Mouse (Mus musculus) embryonic facial prominence, embryonic 15.5 days (tissue): Measurements from ENCODE around the gene Prm3. TPM values are rescaled to one million over a fixed set of nuclear protein-coding genes. Genes with fewer than 3 reads are reported as not detected.
A peak's percentile ranks its signal among the peaks of the same experiment; 100 is the strongest.

ENCODE experiments used
- ATAC-seq: fragments of 200-750 bp; cut with Nextera tagmentation; 2 replicates; pipeline ENCODE4 v1.8.0; 2017; ENCODE audit warnings: low read depth, moderate TSS enrichment; ENCODE audit not compliant: insufficient number of reproducible peaks, low FRiP score, low TSS enrichment
- H3K27ac ChIP-seq: fragments of 300-500 bp; sonication (generic); replicated peaks from 2 replicates; pipeline ENCODE4 v1.5.1; 2015; ENCODE audit warnings: mild to moderate bottlenecking, inconsistent platforms
- H3K27me3 ChIP-seq: fragments of 300-500 bp; sonication (generic); 2 replicates; pipeline ENCODE4 v1.6.1; 2015; ENCODE audit warnings: inconsistent platforms
- H3K36me3 ChIP-seq: fragments of 300-500 bp; sonication (generic); 2 replicates; pipeline ENCODE4 v1.6.1; 2015; ENCODE audit warnings: mild to moderate bottlenecking, inconsistent platforms
- H3K4me1 ChIP-seq: fragments of 300-500 bp; sonication (generic); 2 replicates; pipeline ENCODE4 v1.6.1; 2015; ENCODE audit warnings: inconsistent platforms
- H3K4me2 ChIP-seq: fragments of 300-500 bp; sonication (generic); replicated peaks from 2 replicates; pipeline ENCODE4 v1.6.1; 2015; ENCODE audit warnings: mild to moderate bottlenecking, inconsistent platforms
- H3K4me3 ChIP-seq: fragments of 300-500 bp; sonication (generic); replicated peaks from 2 replicates; pipeline ENCODE4 v1.5.1; 2015; ENCODE audit warnings: mild to moderate bottlenecking, inconsistent platforms
- H3K9ac ChIP-seq: fragments of 300-500 bp; sonication (generic); 2 replicates; pipeline ENCODE4 v1.6.1; 2015; ENCODE audit warnings: inconsistent platforms
- H3K9me3 ChIP-seq: fragments of 300-500 bp; sonication (generic); replicated peaks from 2 replicates; pipeline ENCODE4 v1.6.1; 2016; ENCODE audit warnings: inconsistent platforms
- WGBS: fragments of 180-500 bp; shearing (Covaris S2); methylation state at CpG from one replicate; pipeline ENCODE4 v1.1.7; 2015; 5-methylcytosine and 5-hydroxymethylcytosine counted together
- polyA plus RNA-seq: library from polyadenylated mRNA; unstranded; fragments of >200 nt; fragmentation: Nextera tagmentation; extraction: Ambion mirVana; gene quantifications from 2 replicates; pipeline ENCODE4 v1.2.1, GENCODE M21; 2015

The Prm3 gene
- polyA plus RNA-seq, 1 experiment from 2014 or later: not detected

DNA sequence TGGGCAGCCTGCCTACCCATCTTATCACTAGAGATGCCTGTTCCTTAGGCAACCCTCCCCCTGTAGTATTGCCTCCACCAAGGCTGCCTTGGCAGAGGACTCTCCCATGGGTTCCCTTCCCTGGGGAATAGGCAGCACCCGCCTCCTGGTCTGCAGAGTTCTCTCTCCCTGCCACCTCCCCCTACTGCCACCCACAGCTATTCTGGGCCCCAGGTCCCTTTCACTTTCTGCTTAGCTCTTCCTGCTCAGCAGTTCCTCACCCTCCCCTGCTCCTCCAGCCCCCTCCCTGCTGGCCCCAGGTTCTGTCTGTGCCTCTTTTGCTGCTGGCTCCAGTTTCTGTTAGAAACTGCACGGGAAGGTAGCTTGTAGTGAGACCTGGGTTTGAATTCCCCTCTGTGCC lies 21.1 kb downstream of the Prm3 start:
- ATAC-seq: no peak
- no peak overlapping the region for H3K4me2 ChIP-seq
- no peak overlapping the region for H3K4me3 ChIP-seq
- WGBS: 37% methylated on average over 2 of the region's 2 CpGs
- H3K36me3 ChIP-seq: no peaks in the 10 kb centered on the region
- H3K27me3 ChIP-seq: no peaks in the 10 kb centered on the region
- H3K27ac ChIP-seq: no peak overlapping the region
- no peaks in the 10 kb centered on the region for H3K9me3 ChIP-seq
- H3K4me1 ChIP-seq: peaks cover 13% of the 10 kb centered on the region; the same call in 1 of the 2 replicates
- H3K9ac ChIP-seq: no peak overlapping the region

DNA sequence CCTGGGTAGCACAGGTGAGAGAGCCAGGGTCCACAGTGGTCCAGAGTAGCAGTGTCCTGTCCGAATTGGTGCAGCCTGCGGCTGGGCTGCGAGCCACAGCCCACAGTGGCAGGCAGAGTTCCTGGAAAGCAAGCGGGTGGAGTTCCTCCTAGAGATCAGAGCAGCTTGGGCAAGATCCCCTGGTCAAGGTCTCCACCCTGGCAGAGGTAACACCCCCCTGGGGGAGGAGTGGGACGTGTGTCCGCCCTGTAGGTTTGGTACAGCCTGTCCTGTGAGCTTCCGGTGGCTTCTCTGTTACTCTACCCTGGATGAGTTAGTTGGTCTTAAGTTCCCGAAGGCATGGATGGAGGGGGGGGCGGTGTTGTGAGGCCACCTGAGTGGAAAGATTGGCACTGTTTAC lies 21.9 kb downstream of the Prm3 start:
- no peaks in the 10 kb centered on the region for H3K27me3 ChIP-seq
- H3K36me3 ChIP-seq: no peaks in the 10 kb centered on the region
- 0 out of 2 replicates have a peak, but pooled peaks have one; percentile 23 for ATAC-seq
- WGBS: 46% methylated on average over 9 of the region's 9 CpGs
- no peaks in the 10 kb centered on the region for H3K9me3 ChIP-seq
- H3K27ac ChIP-seq: no peak overlapping the region
- H3K4me1 ChIP-seq: peaks cover 14% of the 10 kb centered on the region; the same call in 1 of the 2 replicates
- H3K4me3 ChIP-seq: no peak overlapping the region
- no peak overlapping the region for H3K4me2 ChIP-seq
- no peak overlapping the region for H3K9ac ChIP-seq

DNA sequence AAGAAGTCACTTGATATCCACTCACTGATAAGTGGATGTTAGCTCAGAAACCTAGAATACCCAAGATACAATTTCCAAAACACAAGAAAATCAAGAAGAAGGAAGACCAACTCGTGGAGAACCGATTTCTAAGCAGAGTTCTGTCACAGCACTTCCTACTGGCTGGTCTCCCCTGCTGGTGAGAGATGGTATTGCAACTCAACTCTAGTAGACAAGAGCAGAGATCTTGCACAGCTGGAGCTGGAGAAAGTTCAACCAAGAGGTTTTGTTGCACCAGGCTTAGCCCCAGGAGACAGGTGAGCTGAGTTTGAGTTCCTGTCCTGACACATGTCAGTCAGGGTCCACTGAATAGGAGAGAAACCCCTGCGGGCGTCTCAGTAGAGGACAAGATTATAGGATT lies 23.6 kb downstream of the Prm3 start:
- no peak overlapping the region for H3K4me3 ChIP-seq
- no peaks in the 10 kb centered on the region for H3K9me3 ChIP-seq
- no peak for ATAC-seq
- H3K9ac ChIP-seq: no peak overlapping the region
- no peak overlapping the region for H3K27ac ChIP-seq
- no peaks in the 10 kb centered on the region for H3K27me3 ChIP-seq
- no peaks in the 10 kb centered on the region for H3K36me3 ChIP-seq
- 35% methylated on average over 4 of the region's 4 CpGs for WGBS
- H3K4me2 ChIP-seq: no peak overlapping the region
- peaks cover 15% of the 10 kb centered on the region; the same call in 1 of the 2 replicates for H3K4me1 ChIP-seq

DNA sequence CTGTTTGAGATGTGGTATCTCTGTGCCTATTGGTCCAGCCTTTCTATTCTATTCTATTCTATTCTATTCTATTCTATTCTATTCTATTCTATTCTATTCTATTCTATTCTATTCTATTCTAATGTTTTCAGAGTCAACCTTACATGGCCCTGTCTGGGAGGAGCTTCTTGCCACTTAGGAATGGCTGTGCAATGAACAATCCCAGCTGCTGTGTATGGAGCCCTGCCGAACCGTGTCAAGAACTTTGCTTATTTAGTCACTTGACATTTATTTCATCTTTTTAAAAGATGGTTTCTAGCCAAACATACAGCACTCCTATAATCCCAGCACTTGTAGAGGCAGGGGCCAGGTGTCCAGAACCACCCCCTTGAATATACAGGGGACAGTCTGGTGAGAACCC lies 26.4 kb downstream of the Prm3 start:
- H3K27ac ChIP-seq: no peak overlapping the region
- WGBS: 57% methylated on average over 2 of the region's 2 CpGs
- peaks cover 9% of the 10 kb centered on the region; the same call in 1 of the 2 replicates for H3K4me1 ChIP-seq
- H3K9ac ChIP-seq: no peak overlapping the region
- H3K36me3 ChIP-seq: no peaks in the 10 kb centered on the region
- no peak for ATAC-seq
- no peak overlapping the region for H3K4me2 ChIP-seq
- H3K27me3 ChIP-seq: no peaks in the 10 kb centered on the region
- H3K4me3 ChIP-seq: no peak overlapping the region
- no peaks in the 10 kb centered on the region for H3K9me3 ChIP-seq

- no peak for ATAC-seq
- H3K9me3 ChIP-seq: no peaks in the 10 kb centered on the region
Observed at GRCm38 (mm10) chr16:10763540-10764264, 27.0 kb downstream of the Prm3 start.

DNA sequence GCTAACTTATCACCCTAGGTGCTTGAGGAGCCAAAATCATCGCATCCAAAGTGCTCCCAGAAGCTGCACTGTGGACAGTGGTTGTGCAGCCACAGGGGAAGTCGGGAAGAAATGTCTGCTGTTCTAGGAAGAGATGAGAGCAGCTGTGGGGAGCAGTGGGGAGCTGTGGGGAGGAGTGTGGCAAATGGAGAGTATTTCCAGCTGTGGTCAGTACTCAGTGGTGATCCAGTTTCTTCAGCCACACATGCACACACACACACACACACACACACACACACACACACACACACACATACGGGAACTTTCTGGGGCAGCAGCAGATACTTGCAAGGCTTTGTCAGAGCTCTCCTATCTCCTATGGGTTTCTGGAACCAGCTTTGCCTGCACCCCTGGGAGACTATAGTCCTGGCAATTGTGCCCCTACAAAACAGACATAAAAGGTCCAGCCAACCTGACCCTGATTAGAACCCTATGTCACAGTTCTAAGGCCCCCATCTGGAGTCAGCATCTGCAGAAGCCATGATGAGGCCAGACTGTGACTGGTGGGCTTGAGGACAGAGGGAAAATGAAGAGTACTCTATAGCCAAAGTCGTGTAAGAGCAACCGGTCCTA lies 28.0 kb downstream of the Prm3 start:
- no peaks in the 10 kb centered on the region for H3K36me3 ChIP-seq
- H3K4me3 ChIP-seq: no peak overlapping the region
- H3K9me3 ChIP-seq: no peaks in the 10 kb centered on the region
- 66% methylated on average over 5 of the region's 5 CpGs for WGBS
- no peak overlapping the region for H3K27ac ChIP-seq
- H3K4me2 ChIP-seq: no peak overlapping the region
- no peak overlapping the region for H3K9ac ChIP-seq
- ATAC-seq: no peak
- H3K4me1 ChIP-seq: 0 out of 2 replicates have a peak, but pooled peaks cover 2% of the 10 kb centered on the region
- H3K27me3 ChIP-seq: no peaks in the 10 kb centered on the region

More at GRCm38 (mm10) chr16:10763540-10764264, 27.0 kb downstream of the Prm3 start:
- Histone ChIP-seq H3K27me3 (no peaks in the 10 kb centered on the region), H3K36me3 (no peaks in the 10 kb centered on the region), H3K4me3 (no peak overlapping the region), H3K27ac (no peak overlapping the region), H3K4me1 (0 out of 2 replicates have a peak, but pooled peaks cover 4% of the 10 kb centered on the region), H3K9ac (no peak overlapping the region), H3K4me2 (no peak overlapping the region)
- WGBS: 57% methylated on average over 6 of the region's 6 CpGs

GRCm38 (mm10) chr16:10761182-10761581 lies 29.5 kb downstream of the Prm3 start:
- 57% methylated on average over 8 of the region's 8 CpGs for WGBS
- H3K27me3 ChIP-seq: no peaks in the 10 kb centered on the region
- H3K36me3 ChIP-seq: no peaks in the 10 kb centered on the region
- 0 out of 2 replicates have a peak, but pooled peaks cover 2% of the 10 kb centered on the region for H3K4me1 ChIP-seq
- H3K9me3 ChIP-seq: no peaks in the 10 kb centered on the region
- H3K27ac ChIP-seq: no peak overlapping the region
- no peak overlapping the region for H3K4me3 ChIP-seq
- no peak overlapping the region for H3K4me2 ChIP-seq
- no peak overlapping the region for H3K9ac ChIP-seq
- ATAC-seq: no peak

- H3K9me3 ChIP-seq: no peaks in the 10 kb centered on the region
- 62% methylated on average over 6 of the region's 6 CpGs for WGBS
- no peak for ATAC-seq
- H3K27ac ChIP-seq: no peak overlapping the region
- no peaks in the 10 kb centered on the region for H3K4me1 ChIP-seq
- H3K27me3 ChIP-seq: no peaks in the 10 kb centered on the region
- H3K36me3 ChIP-seq: no peaks in the 10 kb centered on the region
- H3K9ac ChIP-seq: no peak overlapping the region
- H3K4me2 ChIP-seq: no peak overlapping the region
- no peak overlapping the region for H3K4me3 ChIP-seq
Observed at GRCm38 (mm10) chr16:10756168-10756567, 34.5 kb downstream of the Prm3 start.

GRCm38 (mm10) chr16:10754521-10755296 lies 36.0 kb downstream of the Prm3 start:
- no peak overlapping the region for H3K4me3 ChIP-seq
- no peaks in the 10 kb centered on the region for H3K9me3 ChIP-seq
- 76% methylated on average over 3 of the region's 3 CpGs for WGBS
- no peak overlapping the region for H3K4me2 ChIP-seq
- H3K27me3 ChIP-seq: no peaks in the 10 kb centered on the region
- 0 out of 2 replicates have a peak, but pooled peaks have one; percentile 31 for ATAC-seq
- no peaks in the 10 kb centered on the region for H3K4me1 ChIP-seq
- H3K9ac ChIP-seq: no peak overlapping the region
- no peaks in the 10 kb centered on the region for H3K36me3 ChIP-seq
- no peak overlapping the region for H3K27ac ChIP-seq

DNA sequence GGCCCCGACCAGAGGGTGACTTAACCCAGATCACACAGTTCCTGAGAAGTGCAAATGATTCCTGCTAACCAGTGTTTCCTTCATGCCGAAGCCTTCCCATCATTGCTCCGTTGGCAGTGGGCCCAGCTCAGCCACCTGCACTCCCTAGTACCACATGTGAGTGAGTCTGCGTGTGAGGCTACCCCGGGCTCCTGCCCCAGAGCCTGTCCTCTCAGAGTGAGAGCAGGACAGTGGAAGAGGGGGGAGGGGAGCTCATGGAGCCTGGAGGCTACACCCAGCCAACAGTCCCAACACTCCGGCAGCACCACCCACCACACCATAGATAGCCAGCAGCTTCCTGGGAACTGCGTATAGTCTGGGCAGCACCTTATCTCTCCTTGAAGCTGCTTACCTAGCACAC lies 40.9 kb downstream of the Prm3 start:
- H3K36me3 ChIP-seq: no peaks in the 10 kb centered on the region
- no peaks in the 10 kb centered on the region for H3K27me3 ChIP-seq
- H3K4me1 ChIP-seq: 0 out of 2 replicates have a peak, but pooled peaks cover 15% of the 10 kb centered on the region
- no peak overlapping the region for H3K9ac ChIP-seq
- no peak overlapping the region for H3K27ac ChIP-seq
- no peaks in the 10 kb centered on the region for H3K9me3 ChIP-seq
- H3K4me2 ChIP-seq: no peak overlapping the region
- 34% methylated on average over 7 of the region's 7 CpGs for WGBS
- peak; percentile 49; the same call in 1 of the 2 replicates for ATAC-seq
- H3K4me3 ChIP-seq: no peak overlapping the region

DNA sequence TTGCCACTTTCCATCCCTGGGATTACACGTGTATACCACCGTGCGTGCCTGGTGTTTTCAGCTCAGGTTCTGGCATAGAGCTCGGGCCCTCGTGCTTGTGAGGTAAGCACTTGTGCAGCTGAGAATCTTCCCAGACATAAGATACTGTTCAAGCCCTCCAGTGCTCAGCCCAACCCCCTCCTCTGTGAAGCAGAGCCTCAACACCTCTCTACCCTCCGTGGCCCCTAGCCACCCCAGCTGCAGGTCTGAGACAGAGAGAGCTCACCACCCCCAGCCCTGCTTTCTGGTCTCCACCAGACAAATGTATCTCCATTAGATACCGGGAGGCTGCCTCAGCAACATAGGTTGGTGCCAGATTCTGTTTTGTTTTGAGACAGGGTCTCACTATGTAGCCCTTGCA lies 41.5 kb downstream of the Prm3 start:
- no peak overlapping the region for H3K27ac ChIP-seq
- ATAC-seq: no peak
- H3K9me3 ChIP-seq: no peaks in the 10 kb centered on the region
- H3K4me1 ChIP-seq: 0 out of 2 replicates have a peak, but pooled peaks cover 19% of the 10 kb centered on the region
- WGBS: 55% methylated on average over 7 of the region's 7 CpGs
- no peaks in the 10 kb centered on the region for H3K36me3 ChIP-seq
- no peak overlapping the region for H3K4me2 ChIP-seq
- H3K4me3 ChIP-seq: no peak overlapping the region
- H3K27me3 ChIP-seq: no peaks in the 10 kb centered on the region
- no peak overlapping the region for H3K9ac ChIP-seq
